Mouse (Mus musculus) midbrain, postnatal 0 days (tissue): ENCODE data around the gene Baiap2l1. TPM values are rescaled to one million over a fixed set of nuclear protein-coding genes. Genes with fewer than 3 reads are reported as not detected.

Experiments
- ATAC-seq: fragments of 200-750 bp; cut with Nextera tagmentation; 2 replicates; pipeline ENCODE4 v1.8.0; 2017; ENCODE audit warnings: moderate number of reproducible peaks, mild to moderate bottlenecking, moderate TSS enrichment, moderate library complexity; ENCODE audit not compliant: low FRiP score
- DNase-seq: peaks from one replicate; pipeline ENCODE4 v3.0.0-alpha.2; 2015; ENCODE audit warnings: low spot score
- H3K27ac ChIP-seq: fragments of 300-500 bp; sonication (generic); 2 replicates; pipeline ENCODE4 v1.5.1; 2014; ENCODE audit warnings: low read depth, mild to moderate bottlenecking, low read length, mixed read lengths
- H3K27me3 ChIP-seq: fragments of 300-500 bp; sonication (generic); 2 replicates; pipeline ENCODE4 v1.6.1; 2014; ENCODE audit warnings: low read length, control low read depth, mixed read lengths; ENCODE audit not compliant: insufficient read depth
- H3K36me3 ChIP-seq: fragments of 300-500 bp; sonication (generic); 2 replicates; pipeline ENCODE4 v1.6.1; 2014; ENCODE audit warnings: low read length, control low read depth, mixed read lengths; ENCODE audit not compliant: insufficient read depth
- H3K4me1 ChIP-seq: fragments of 300-500 bp; sonication (generic); 2 replicates; pipeline ENCODE4 v1.6.1; 2014; ENCODE audit warnings: mild to moderate bottlenecking, control low read depth, antibody characterized with exemption, low read length, mixed read lengths; ENCODE audit not compliant: insufficient read depth
- H3K4me2 ChIP-seq: fragments of 300-500 bp; sonication (generic); 2 replicates; pipeline ENCODE4 v1.6.1; 2014; ENCODE audit warnings: low read depth, mild to moderate bottlenecking, low read length, mixed read lengths; ENCODE audit not compliant: poor library complexity, severe bottlenecking
- H3K4me3 ChIP-seq: fragments of 300-500 bp; sonication (generic); 2 replicates; pipeline ENCODE4 v1.5.1; 2014; ENCODE audit warnings: low read depth, mild to moderate bottlenecking, low read length, moderate library complexity
- H3K9ac ChIP-seq: fragments of 300-500 bp; sonication (generic); replicated peaks from 2 replicates; pipeline ENCODE4 v1.6.1; 2014; ENCODE audit warnings: mild to moderate bottlenecking, low read length, moderate library complexity, mixed read lengths; ENCODE audit not compliant: poor library complexity, severe bottlenecking
- H3K9me3 ChIP-seq: fragments of 300-500 bp; sonication (generic); 2 replicates; pipeline ENCODE4 v1.6.1; 2016; ENCODE audit warnings: low read length, control low read depth
- CTCF ChIP-seq: IDR thresholded peaks from 2 replicates; pipeline ENCODE4 v1.5.1; 2016; ENCODE audit warnings: antibody characterized with exemption, mild to moderate bottlenecking
- WGBS: fragments of 180-500 bp; shearing (Covaris S2); extraction: QIAGEN DNeasy Blood & Tissue Kit; methylation state at CpG from one replicate; pipeline ENCODE4 v1.1.7; 2014; 5-methylcytosine and 5-hydroxymethylcytosine counted together
- polyA plus RNA-seq: library from polyadenylated mRNA; unstranded; fragments of >200 nt; fragmentation: Nextera tagmentation; extraction: Ambion mirVana; gene quantifications from 2 replicates; pipeline ENCODE4 v1.2.1, GENCODE M21; 2015
- total RNA-seq: library from RNA; depleted of rRNA; stranded (reverse); fragments of >200 nt; gene quantifications from 2 replicates; pipeline ENCODE4 v1.2.3, GENCODE M21; 2014

The Baiap2l1 gene
- total and polyA plus RNA-seq, 2 experiments from 2014 or later: 0.44 to 0.80 TPM

DNA sequence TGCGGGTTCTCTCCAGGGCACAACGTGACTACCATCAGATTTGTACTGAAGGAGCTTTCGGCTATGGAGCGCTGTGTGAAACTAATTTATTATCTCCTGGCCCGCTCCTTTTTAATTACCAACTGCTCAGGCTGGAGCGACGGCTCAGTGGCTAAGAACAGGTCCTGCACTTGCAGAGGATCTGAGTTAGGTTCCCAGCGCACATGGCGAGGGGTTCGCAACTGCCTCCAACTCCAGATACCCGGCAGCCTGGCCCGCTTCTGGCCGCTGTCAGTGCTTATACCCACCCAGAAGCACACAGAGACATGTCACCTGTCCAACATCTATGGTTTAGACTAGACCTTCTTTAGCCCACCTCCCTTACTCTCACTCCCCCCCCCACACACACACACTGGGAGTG is 78.0 kb downstream of the Baiap2l1 start:
- H3K4me3 ChIP-seq: no peak overlapping the region
- H3K27me3 ChIP-seq: no peaks in the 10 kb centered on the region
- 0 out of 2 replicates have a peak, but pooled peaks cover 3% of the 10 kb centered on the region for H3K36me3 ChIP-seq
- 89% methylated on average over 13 of the region's 13 CpGs for WGBS
- no peak for TF ChIP-seq CTCF
- ATAC-seq: no peak
- no peaks in the 10 kb centered on the region for H3K9me3 ChIP-seq
- no peak overlapping the region for H3K4me2 ChIP-seq
- no peak overlapping the region for H3K9ac ChIP-seq
- no peaks in the 10 kb centered on the region for H3K4me1 ChIP-seq
- no peak overlapping the region for H3K27ac ChIP-seq
- DNase-seq: no peak

DNA sequence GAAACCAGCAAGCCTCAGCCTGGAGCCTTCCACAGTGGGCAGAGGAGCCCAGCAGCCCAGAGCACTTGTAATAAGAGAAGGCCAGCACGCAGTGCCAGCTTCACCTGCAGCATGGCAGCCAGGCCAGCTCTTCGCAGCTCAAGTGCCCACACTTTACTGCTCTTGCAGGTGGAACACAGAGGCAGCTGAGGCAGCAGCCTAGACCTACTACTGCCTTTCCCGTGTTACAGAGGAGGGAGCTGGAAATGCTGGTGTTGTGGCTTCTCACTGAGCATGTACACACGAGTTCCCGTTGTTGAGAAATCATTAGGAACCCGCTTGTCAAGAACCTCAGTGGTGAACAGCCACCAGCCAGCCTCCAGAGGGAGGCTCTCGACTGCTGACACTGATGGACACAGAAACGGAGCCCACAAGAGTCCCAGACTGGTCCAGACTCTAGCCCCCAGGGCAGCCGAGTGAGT is 78.8 kb downstream of the Baiap2l1 start:
- Histone ChIP-seq H3K4me3 (no peak overlapping the region), H3K9ac (no peak overlapping the region), H3K36me3 (0 out of 2 replicates have a peak, but pooled peaks cover 3% of the 10 kb centered on the region), H3K4me1 (no peaks in the 10 kb centered on the region), H3K9me3 (no peaks in the 10 kb centered on the region), H3K4me2 (no peak overlapping the region), H3K27ac (no peak overlapping the region), H3K27me3 (no peaks in the 10 kb centered on the region)
- ATAC-seq: no peak
- no peak for DNase-seq
- no peak for TF ChIP-seq CTCF
- 87% methylated on average over 9 of the region's 9 CpGs for WGBS

DNA sequence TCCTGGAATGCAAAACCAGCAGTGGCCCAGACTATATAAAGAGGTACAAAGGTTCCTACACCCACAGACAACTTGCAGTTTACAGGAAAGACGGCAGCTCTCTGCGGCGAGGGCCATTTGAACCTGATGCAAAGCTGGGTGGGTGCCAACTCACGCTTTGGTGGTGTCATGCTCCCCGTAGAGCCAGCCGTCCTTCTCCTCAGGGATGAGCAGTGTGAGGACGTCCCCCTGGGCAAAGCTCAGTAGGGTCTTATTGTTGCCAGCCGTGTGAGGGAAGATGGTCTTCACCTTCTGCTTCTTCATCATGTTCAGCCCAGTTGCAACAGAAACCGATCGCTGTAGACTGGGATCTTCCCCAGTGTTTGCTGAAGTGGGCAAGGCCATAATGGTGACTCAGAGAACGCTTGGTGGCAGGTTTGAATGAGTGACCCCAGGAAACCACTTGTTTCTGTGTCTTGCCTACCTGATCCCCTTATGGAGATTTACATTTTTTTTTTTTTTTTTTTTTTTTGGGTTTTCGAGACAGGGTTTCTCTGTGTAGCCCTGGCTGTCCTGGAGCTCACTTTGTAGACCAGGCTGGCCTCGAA is 79.4 kb downstream of the Baiap2l1 start:
- no peaks in the 10 kb centered on the region for H3K9me3 ChIP-seq

DNA sequence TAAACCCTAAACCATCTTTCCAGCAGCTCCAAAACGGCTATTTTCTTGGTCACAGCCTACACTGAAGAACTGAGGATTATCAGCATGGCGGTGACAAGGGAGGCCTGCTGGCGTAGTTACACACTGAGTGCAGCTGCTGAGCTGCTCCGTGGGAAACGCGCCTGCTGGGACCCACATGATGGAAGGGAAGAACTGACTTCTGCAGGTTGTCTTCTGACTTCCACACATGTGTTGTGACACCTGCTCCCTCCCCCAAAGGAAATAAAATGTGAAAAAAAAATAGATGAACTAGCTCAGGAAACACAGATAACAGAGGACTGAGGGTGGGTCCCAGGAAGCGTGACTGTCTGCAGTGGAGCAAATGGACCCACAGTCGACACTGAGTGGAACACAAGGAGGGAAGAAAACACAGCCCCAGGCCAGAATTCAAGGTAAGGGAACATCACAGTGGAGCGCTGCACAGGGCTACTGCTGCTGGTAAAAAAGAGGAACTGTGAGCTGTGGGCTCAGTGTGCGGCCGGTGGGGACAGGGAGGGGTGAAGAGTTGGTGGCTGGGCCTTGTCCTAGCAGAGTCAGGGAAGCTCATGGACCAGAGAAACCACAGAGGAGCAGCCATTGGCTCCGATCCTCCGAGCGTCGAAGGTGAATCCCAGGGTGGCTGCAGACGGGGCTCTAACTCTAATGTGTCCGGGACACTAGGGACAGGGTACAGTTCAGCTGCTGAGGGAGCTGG is 80.8 kb downstream of the Baiap2l1 start:
- Histone ChIP-seq H3K27ac (no peak overlapping the region), H3K9me3 (no peaks in the 10 kb centered on the region), H3K9ac (no peak overlapping the region), H3K4me1 (no peaks in the 10 kb centered on the region), H3K36me3 (0 out of 2 replicates have a peak, but pooled peaks cover 3% of the 10 kb centered on the region), H3K27me3 (no peaks in the 10 kb centered on the region), H3K4me3 (no peak overlapping the region), H3K4me2 (no peak overlapping the region)
- WGBS: 78% methylated on average over 17 of the region's 17 CpGs
- DNase-seq (no peak), ATAC-seq (no peak)
- TF ChIP-seq CTCF: no peak

More for the DNA sequence above, 79.4 kb downstream of the Baiap2l1 start:
- ATAC-seq (no peak), DNase-seq (no peak)
- Histone ChIP-seq H3K27me3 (no peaks in the 10 kb centered on the region), H3K4me2 (no peak overlapping the region), H3K36me3 (0 out of 2 replicates have a peak, but pooled peaks cover 3% of the 10 kb centered on the region), H3K4me1 (no peaks in the 10 kb centered on the region), H3K9ac (no peak overlapping the region), H3K4me3 (no peak overlapping the region), H3K27ac (no peak overlapping the region)
- 87% methylated on average over 12 of the region's 13 CpGs for WGBS
- TF ChIP-seq CTCF: no peak

DNA sequence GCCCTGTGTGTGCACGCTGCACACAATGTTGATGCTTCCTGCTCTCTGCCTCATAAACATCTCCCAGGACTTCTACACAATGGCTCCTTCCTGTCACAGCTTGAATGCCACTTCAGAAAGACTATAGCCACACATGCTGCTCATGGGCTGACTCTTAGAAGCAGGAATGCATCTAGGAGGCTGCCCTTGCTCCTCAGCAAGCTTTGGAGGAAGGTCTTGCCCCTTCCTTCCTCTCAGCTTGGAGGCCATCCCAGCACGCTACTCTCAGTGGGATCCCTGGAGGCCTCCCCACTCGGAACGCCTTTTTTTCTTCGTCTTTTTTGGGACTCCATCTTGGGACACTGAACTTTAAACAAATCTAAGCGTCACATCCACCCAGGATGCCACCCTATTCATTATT is 83.0 kb downstream of the Baiap2l1 start:
- Histone ChIP-seq H3K4me1 (no peaks in the 10 kb centered on the region), H3K9ac (no peak overlapping the region), H3K4me3 (no peak overlapping the region), H3K9me3 (no peaks in the 10 kb centered on the region), H3K36me3 (0 out of 2 replicates have a peak, but pooled peaks cover 3% of the 10 kb centered on the region), H3K4me2 (no peak overlapping the region), H3K27ac (no peak overlapping the region), H3K27me3 (no peaks in the 10 kb centered on the region)
- no peak for TF ChIP-seq CTCF
- WGBS: 53% methylated on average over 6 of the region's 6 CpGs
- ATAC-seq (no peak), DNase-seq (no peak)

DNA sequence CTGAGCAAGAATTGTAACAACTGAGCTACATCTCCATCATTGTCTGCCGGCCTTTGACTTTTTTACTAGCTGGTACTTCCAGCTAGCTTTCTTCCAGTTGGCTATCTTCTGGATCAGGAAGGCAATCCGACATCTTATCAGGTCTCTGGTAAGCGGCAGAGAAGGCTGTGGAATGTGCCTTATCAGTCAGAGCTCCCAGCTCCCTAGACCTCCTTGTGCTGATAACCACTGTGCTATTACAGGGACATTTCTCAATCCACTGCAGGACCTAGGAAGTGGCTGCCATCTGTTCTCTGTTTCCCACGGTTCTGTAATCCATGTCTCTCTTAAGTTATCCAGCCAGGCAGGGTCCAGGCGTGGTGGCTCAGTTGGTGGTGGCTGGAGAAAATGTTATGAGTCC is 86.1 kb downstream of the Baiap2l1 start:
- WGBS: 80% methylated on average over 5 of the region's 5 CpGs
- Histone ChIP-seq H3K4me2 (no peak overlapping the region), H3K36me3 (no peaks in the 10 kb centered on the region), H3K4me3 (no peak overlapping the region), H3K9me3 (no peaks in the 10 kb centered on the region), H3K27me3 (no peaks in the 10 kb centered on the region), H3K9ac (no peak overlapping the region), H3K27ac (no peak overlapping the region), H3K4me1 (no peaks in the 10 kb centered on the region)
- ATAC-seq: no peak
- TF ChIP-seq CTCF: no peak
- DNase-seq: no peak
